Mouse (Mus musculus) T-cell, adult 2 months (primary cell): ENCODE results near the gene Snrpc.
"Not testable (repeated sequence)": the region's sequence is repeated elsewhere in the genome, so short reads cannot be mapped to it uniquely, and the experiment has no call there.

Source experiments
- DNase-seq: peaks from one replicate; pipeline ENCODE4 v3.0.0; 2022; ENCODE audit warnings: low spot score

Snrpc gene

DNA sequence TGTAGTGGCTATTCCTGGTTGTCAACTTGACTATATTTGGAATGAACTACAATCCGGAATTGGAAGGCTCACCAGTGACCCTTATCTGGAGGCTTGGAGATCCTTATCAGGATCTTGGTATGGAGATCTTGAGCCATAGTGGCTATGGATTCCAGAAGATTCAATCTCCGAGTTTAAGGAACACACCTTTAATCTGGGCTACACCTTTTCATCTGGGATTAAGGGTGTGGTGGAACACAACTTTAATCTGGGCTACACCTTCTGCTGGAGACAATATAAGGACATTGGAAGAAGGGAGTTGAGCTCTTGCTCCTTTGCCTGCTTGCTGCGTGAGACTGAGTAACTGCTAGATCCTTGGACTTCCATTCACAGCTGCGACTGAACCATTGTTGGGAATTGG, at the start of gene Snrpc:
Snrpc (plus strand) TSS at position 301 of the 400 bp plus-strand sequence.
- not testable (repeated sequence) for DNase-seq

DNA sequence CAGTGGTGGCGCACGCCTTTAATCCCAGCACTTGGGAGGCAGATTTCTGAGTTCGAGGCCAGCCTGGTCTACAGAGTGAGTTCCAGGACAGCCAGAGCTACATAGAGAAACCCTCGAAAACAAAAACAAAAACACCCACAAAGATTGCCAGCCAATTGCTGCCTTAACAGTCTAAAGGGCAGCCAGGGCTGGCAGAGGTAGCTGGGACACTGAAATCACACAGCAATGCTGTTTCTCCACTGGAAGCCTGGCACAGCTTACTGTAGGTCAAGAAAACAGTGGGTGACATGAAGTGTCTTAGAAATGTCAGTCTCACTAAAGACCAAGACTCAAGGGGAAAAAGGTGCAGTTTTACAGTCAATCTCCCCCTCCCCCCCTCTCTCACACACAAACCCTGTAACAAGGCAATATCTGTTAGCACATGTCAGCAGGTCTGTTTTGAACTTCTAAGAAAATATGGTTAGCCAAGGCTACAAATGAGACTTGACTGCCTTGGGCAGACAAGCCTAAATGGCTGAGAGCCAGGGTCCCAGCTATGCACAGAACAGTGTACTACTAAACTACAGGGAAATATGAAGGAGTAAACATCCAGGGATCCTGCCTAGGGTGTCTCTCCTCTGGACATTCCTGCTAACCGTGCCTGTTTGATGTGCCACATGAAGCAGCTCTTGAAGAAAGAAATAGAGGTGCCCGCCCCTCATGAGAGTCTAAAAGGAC, 49.3 kb upstream of the Snrpc start:
- no peak for DNase-seq

DNA sequence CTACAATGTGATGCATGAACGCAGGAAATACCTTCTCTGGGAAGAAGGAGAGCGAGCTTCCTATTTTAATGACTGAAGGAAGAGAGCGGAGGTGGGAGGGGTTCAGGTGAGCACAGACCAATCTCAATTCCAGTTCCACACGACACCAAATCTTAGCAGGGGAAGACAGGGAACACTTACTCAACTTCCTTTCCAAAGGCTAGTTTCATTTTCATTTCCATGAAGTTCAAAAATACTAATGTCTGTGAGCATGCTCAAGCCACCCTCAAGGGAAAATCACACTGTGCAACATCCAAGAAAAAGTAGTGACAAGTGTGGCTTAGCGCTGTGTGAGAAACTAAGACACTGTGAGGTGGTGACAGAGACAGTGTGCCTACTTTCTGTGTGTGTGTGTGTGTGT, 47.9 kb upstream of the Snrpc start:
- DNase-seq: no peak

DNA sequence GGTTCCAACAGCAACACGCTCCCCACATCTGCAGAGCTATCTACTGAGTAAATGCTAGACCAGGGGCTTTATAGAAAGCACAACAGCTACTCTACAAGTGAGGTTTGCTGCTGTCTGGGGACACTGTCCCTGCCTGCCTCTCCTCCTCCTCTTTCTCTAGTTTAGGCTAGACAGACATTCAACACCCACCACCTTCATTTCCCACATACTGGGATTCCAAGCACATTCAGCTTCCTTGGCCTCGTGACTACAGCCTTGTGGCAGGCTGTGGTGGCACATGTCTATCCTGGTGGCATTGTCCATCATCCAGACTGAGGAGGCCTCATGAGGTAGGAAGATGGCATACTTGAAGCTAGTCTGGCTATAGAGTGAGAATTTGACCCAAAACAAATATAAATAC, 47.0 kb upstream of the Snrpc start:
- no peak for DNase-seq

- no peak for DNase-seq
Observed at GRCm38 (mm10) chr17:27791556-27791955, 46.4 kb upstream of the Snrpc start.

DNA sequence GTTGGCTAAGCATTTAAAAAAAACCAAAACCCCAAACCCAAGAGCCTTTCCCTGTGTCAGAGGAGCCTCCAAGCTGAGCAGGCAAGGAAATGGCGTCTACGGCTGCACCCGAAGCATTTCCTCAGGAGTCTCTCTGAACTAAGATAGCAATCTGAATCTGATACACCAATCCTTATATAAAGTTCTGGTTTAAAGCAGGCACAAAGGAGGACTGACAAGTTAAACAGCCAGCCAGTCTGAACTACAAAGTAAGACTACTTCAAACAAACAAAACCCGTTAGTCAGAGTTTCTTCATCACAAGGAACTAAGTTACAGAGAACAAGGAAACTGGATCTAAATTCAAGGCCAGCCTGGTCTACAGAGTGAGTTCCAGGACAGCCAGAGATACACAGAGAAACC, 45.4 kb upstream of the Snrpc start:
- DNase-seq: peak; percentile 11

- no peak for DNase-seq
Observed at GRCm38 (mm10) chr17:27793144-27793543, 44.8 kb upstream of the Snrpc start.

DNA sequence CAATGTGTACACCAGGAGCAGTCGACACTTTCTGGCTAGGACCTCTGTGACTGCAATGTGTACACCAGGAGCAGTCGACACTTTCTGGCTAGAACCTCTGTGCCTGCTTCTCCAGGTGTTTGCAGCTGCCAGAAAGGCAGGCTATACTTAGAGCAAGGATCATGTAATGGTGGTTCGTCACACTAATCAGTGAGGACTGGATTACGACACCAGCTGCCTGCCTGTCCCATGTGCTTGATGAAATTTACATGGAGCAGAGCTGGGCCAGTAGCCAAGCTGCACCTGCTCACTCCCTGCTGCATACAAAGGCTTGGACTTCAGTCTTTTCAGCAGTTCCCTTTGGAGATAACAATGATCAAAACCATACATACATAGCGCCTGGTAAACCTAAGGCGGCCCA, 41.2 kb upstream of the Snrpc start:
- DNase-seq: no peak

- no peak for DNase-seq
Observed at GRCm38 (mm10) chr17:27797341-27797872, 40.5 kb upstream of the Snrpc start.

- peak; percentile 39 for DNase-seq
Observed at GRCm38 (mm10) chr17:27799771-27800584, 38.0 kb upstream of the Snrpc start.

DNA sequence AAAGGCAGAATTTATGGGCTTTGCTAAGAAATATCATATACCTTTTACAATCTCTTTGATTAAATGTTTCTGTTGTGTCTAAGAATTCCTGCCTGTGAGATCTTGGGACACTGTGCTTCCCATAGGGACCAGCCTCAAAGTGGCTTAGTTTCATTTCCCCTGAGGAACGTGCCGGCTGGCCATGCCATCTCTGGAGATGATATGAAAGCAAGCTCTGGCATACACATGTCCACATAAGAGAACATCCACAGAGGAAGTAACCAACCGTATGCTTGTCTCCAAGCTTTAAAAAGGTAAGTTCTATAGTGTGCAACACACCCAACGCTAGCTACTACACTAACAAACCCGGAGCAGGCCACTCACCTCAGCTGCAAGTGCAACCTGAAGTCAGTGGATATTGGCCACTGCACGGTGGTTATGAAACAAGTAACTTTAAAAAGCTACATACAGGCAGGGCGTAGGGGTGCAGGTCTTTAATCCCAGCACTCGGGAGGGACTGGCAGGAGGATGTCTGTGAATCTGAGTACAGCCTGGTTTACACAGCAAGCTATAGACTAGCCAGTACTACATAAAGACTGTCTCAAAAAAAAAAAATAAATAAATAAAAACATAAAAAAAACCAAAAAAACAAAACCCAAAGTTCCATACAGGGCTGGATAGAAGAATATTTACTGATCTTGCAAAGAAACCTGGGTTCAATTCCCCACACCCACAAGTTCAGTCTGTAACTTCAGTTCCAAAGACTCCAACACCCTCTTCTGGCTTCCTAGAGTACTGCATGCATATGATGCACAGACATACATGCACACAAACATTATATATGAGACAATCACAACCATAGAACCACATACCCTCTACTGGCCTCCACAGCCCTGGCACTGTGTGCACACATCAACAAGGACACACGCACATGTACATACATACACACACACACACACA, 37.0 kb upstream of the Snrpc start:
- DNase-seq: no peak

- no peak for DNase-seq
Observed at GRCm38 (mm10) chr17:27803752-27804151, 34.2 kb upstream of the Snrpc start.

- DNase-seq: no peak
Observed at GRCm38 (mm10) chr17:27804156-27804690, 33.7 kb upstream of the Snrpc start.

GRCm38 (mm10) chr17:27804803-27805770, 32.9 kb upstream of the Snrpc start:
- DNase-seq: no peak

- no peak for DNase-seq
Observed at GRCm38 (mm10) chr17:27807542-27808078, 30.3 kb upstream of the Snrpc start.

DNA sequence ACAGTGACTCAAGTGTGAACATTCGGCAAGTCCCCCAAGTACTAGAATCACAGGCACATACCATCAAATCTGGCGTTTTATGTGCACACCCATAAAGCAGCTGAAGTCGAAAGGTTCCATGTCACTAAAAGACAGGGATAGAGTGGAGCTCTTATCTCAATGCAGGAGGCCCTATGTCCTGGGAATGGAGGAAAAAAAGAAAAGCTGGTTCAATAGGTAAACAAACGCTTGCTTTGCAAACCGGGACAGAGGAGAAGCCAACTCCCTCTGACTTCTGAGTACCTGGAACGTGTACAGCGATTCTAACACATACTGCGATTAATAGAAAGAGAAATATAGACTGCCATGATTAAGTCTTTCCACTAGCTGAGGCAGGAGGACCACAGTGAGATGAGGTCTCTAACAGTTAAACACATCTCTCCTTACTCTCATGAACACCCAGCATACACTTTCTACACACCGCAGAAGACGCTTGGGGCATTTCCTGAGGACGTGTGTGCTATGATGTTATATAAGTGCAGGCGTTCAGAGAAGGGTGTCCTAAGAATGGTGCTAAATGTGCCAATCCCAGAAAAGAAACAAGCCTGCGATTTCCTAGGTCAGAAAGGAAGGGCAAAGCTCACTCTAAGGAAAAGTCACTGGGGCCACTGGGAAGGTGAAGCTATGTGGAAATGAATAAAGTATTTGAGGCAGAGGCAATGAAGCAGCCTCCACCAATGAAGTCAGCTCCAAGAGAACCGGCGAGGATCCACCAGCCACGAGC, 27.2 kb upstream of the Snrpc start:
- no peak for DNase-seq

- no peak for DNase-seq
Observed at GRCm38 (mm10) chr17:27811980-27812379, 26.0 kb upstream of the Snrpc start.

DNA sequence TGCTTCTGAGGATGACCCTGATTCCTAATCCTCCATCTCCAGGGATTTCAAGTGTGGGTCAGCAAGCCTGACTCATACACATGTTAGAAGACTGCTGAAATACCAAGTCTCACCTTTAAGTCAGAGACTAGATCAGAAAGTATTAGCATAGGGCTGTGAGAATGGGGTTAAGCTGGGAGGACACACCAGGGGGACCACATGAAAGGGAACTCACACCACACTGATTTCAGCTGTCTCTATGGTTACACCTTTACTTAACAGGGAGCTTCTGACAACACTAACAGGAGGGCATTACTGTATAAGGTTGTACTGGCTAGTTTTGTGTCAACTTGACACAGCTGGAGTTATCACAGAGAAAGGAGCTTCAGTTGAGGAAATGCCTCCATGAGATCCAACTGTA, 23.3 kb upstream of the Snrpc start:
- peak; percentile 73 for DNase-seq

DNA sequence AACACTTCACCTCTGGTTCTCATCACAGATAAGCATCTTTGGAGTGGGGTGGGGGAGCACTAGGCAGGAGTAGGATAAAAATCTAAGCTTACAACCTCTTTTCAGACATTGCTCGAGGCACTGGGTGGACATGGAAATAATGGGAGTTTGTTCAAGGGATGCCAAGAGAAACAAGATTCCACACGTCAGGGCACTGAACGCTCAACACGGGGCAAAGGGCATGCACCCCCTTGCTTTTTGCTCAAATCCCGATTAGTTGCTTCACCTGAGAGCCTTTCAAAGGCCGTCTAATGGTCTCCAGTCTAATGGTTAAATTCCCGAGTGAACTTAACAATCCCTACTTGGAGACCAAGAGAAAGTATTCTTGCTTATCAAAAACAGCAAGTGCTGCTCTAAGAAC, 18.9 kb upstream of the Snrpc start:
- no peak for DNase-seq
